Comparison of ENCODE assay signal across 25 mouse cellular contexts in genomic region chr10:120169064-120169463, GRCm38 (mm10). TPM values are rescaled to one million over a fixed set of nuclear protein-coding genes. Genes with fewer than 3 reads are reported as not detected.
A peak's percentile ranks its signal among the peaks of the same experiment; 100 is the strongest.
DNase-seq lines count a peak whose midpoint lies in the region; ATAC-seq and TF ChIP-seq lines count a peak whose summit lies in the region.
"Had no signal": no experiment of that assay in that cellular context is flagged by ENCODE, and none has a peak within 500 bp of the region (broad histone marks: within the 10 kb centered on the region; RNA-seq: fewer than 3 reads in every experiment).

No protein-coding gene starts in this region.

- no peak for TF ChIP-seq POLR2A in kidney, adult 2 months (IDR thresholded peaks at IDR 0.05; ENCODE audit: low read depth, low read length)

- H3K27me3 ChIP-seq in lung, embryonic 14.5 days (ENCODE audit: insufficient read depth, low read length), result no peaks in the 10 kb centered on the region
- no peaks in the 10 kb centered on the region for H3K27me3 ChIP-seq in liver, embryonic 11.5 days (replicated peaks; ENCODE audit: control insufficient read depth, insufficient read depth, low read length)
- no peaks in the 10 kb centered on the region for H3K27me3 ChIP-seq in kidney, adult 2 months (replicated peaks; ENCODE audit: control insufficient read depth, insufficient read depth, low read length)
- H3K27me3 ChIP-seq: CH12.LX; embryonic facial prominence, embryonic 12.5 days; forebrain, embryonic 12.5 days; hindbrain, embryonic 15.5 days; limb, embryonic 13.5 days; lung, embryonic 15.5 days; stomach, embryonic 15.5 days had no signal

- DNase-seq in lung, embryonic 14.5 days, result no peak
- no peak for DNase-seq in lung, postnatal 10 days
- DNase-seq in ES-E14 (ENCODE audit: low read depth, low spot score), result no peak
- no peak for DNase-seq in liver, embryonic 11.5 days (ENCODE audit: low spot score)
- no peak for DNase-seq in gastrocnemius, postnatal 14 days
- DNase-seq in kidney, adult 2 months, result no peak
- DNase-seq in testis, postnatal 14 days (ENCODE audit: low spot score), result no peak
- DNase-seq: adrenal gland, adult 8-10 months; cerebellum, adult 18-20 months; cerebellum, postnatal 14 days; kidney, adult 9 months; kidney, postnatal 25 days; layer of hippocampus, postnatal 36 days; midbrain, embryonic 14.5 days; spleen, adult 18-20 months had no signal

- H3K27ac ChIP-seq in lung, embryonic 14.5 days (ENCODE audit: low read depth), result peak overlapping the region; percentile 58
- H3K27ac ChIP-seq in ES-E14 (ENCODE audit: insufficient read depth, low read depth, low read length, poor library complexity, severe bottlenecking), result peak overlapping the region; percentile 92; the same call in 1 of the 2 replicates
- no peak overlapping the region for H3K27ac ChIP-seq in liver, embryonic 11.5 days (ENCODE audit: low read depth, low read length)
- no peak overlapping the region for H3K27ac ChIP-seq in kidney, adult 2 months (ENCODE audit: insufficient read depth, low read depth, low read length)
- H3K27ac ChIP-seq: embryonic facial prominence, embryonic 12.5 days; forebrain, embryonic 12.5 days; hindbrain, embryonic 15.5 days; limb, embryonic 13.5 days; lung, embryonic 15.5 days; stomach, embryonic 15.5 days had no signal

- no peaks in the 10 kb centered on the region for H3K36me3 ChIP-seq in lung, embryonic 14.5 days (ENCODE audit: insufficient read depth)
- peaks cover 4% of the 10 kb centered on the region; the same call in 1 of the 2 replicates for H3K36me3 ChIP-seq in ES-E14 (ENCODE audit: control insufficient read depth, insufficient read depth, low read length, poor library complexity, severe bottlenecking)
- H3K36me3 ChIP-seq in liver, embryonic 11.5 days (ENCODE audit: control insufficient read depth, insufficient read depth, low read length), result no peaks in the 10 kb centered on the region
- no peaks in the 10 kb centered on the region for H3K36me3 ChIP-seq in kidney, adult 2 months (ENCODE audit: control insufficient read depth, insufficient read depth, low read length)
- H3K36me3 ChIP-seq: embryonic facial prominence, embryonic 12.5 days; forebrain, embryonic 12.5 days; hindbrain, embryonic 15.5 days; limb, embryonic 13.5 days; lung, embryonic 15.5 days; stomach, embryonic 15.5 days had no signal

- H3K9ac ChIP-seq in lung, embryonic 14.5 days, result peak overlapping the region; percentile 26; the same call in 1 of the 2 replicates
- H3K9ac ChIP-seq in ES-E14 (ENCODE audit: insufficient read depth, low read depth, low read length, poor library complexity, severe bottlenecking), result peak overlapping the region; percentile 30; the same call in 1 of the 2 replicates
- no peak overlapping the region for H3K9ac ChIP-seq in liver, embryonic 11.5 days (ENCODE audit: low read depth, low read length)
- H3K9ac ChIP-seq: embryonic facial prominence, embryonic 12.5 days; forebrain, embryonic 12.5 days; hindbrain, embryonic 15.5 days; limb, embryonic 13.5 days; lung, embryonic 15.5 days; stomach, embryonic 15.5 days had no signal

- intact Hi-C loops in gastrocnemius, postnatal 14 days (cut with DNase I; ENCODE audit: low total_unique reads), result no loop called here

- ATAC-seq in lung, embryonic 14.5 days (ENCODE audit: insufficient read depth), result no peak
- peak; percentile 34; the same call in 1 of the 2 replicates for ATAC-seq in liver, embryonic 11.5 days (replicated peaks; ENCODE audit: low FRiP score)
- ATAC-seq in megakaryocyte progenitor cell, adult 5-6 weeks (replicated peaks; ENCODE audit: poor library complexity), result 0 out of 2 replicates have a peak, but pooled peaks have one; percentile 25
- ATAC-seq: Patski had no signal

- in situ Hi-C loops in ES-E14 (cut with MboI; ENCODE audit: low sequenced_read_pairs in 2 of 2, unreplicated experiment in 2 of 2), result no loop called here

- WGBS in lung, embryonic 14.5 days, result 39% methylated on average over 10 of the region's 10 CpGs
- WGBS in liver, embryonic 11.5 days, result 31% methylated on average over 10 of the region's 10 CpGs
- 42% methylated on average over 10 of the region's 10 CpGs for WGBS in kidney, adult 2 months

- no peaks in the 10 kb centered on the region for H3K9me3 ChIP-seq in lung, embryonic 14.5 days (ENCODE audit: low read depth, low read length)
- H3K9me3 ChIP-seq in ES-E14 (ENCODE audit: control insufficient read depth, insufficient read depth, low read depth, low read length), result 0 out of 2 replicates have a peak, but pooled peaks cover 2% of the 10 kb centered on the region
- no peaks in the 10 kb centered on the region for H3K9me3 ChIP-seq in liver, embryonic 11.5 days (ENCODE audit: control insufficient read depth, low read length)
- H3K9me3 ChIP-seq: embryonic facial prominence, embryonic 12.5 days; forebrain, embryonic 12.5 days; hindbrain, embryonic 15.5 days; limb, embryonic 13.5 days; lung, embryonic 15.5 days; stomach, embryonic 15.5 days had no signal

- 0 out of 2 replicates have a peak overlapping the region, but pooled peaks have one; percentile 3 for H3K4me2 ChIP-seq in lung, embryonic 14.5 days
- peak overlapping the region; percentile 47 for H3K4me2 ChIP-seq in liver, embryonic 11.5 days
- H3K4me2 ChIP-seq: embryonic facial prominence, embryonic 12.5 days; forebrain, embryonic 12.5 days; hindbrain, embryonic 15.5 days; limb, embryonic 13.5 days; lung, embryonic 15.5 days; stomach, embryonic 15.5 days had no signal

- no peak for TF ChIP-seq CTCF in lung, embryonic 14.5 days (IDR thresholded peaks at IDR 0.05; ENCODE audit: low read depth)
- no peak for TF ChIP-seq CTCF in kidney, adult 2 months (conservative IDR thresholded peaks at IDR 0.05; ENCODE audit: insufficient read depth, insufficient read length, low read depth, low read length)

- no peak overlapping the region for H3K4me3 ChIP-seq in lung, embryonic 14.5 days (ENCODE audit: low read depth, low read length)
- peak overlapping the region; percentile 12 to 51; a peak in 3 of 4 replicates for H3K4me3 ChIP-seq in ES-E14 (ENCODE audit: insufficient read depth in 1 of 2, low read depth in 1 of 2, low read length in 2 of 2, poor library complexity in 1 of 2, severe bottlenecking in 1 of 2)
- H3K4me3 ChIP-seq in liver, embryonic 11.5 days (ENCODE audit: low read depth, low read length), result no peak overlapping the region
- no peak overlapping the region for H3K4me3 ChIP-seq in kidney, adult 2 months (ENCODE audit: insufficient read depth, low read depth, low read length)
- H3K4me3 ChIP-seq: embryonic facial prominence, embryonic 12.5 days; erythroblast, embryonic 14.5 days; forebrain, embryonic 12.5 days; hindbrain, embryonic 15.5 days; limb, embryonic 13.5 days; lung, embryonic 15.5 days; stomach, embryonic 15.5 days had no signal

- no peaks in the 10 kb centered on the region for H3K4me1 ChIP-seq in lung, embryonic 14.5 days (ENCODE audit: insufficient read depth)
- H3K4me1 ChIP-seq in ES-E14 (ENCODE audit: control insufficient read depth in 2 of 2, insufficient read depth in 2 of 2, low read length in 2 of 2, poor library complexity in 1 of 2), result peaks cover 6 to 12% of the 10 kb centered on the region in 2 experiments; a peak in 3 of 4 replicates
- H3K4me1 ChIP-seq in liver, embryonic 11.5 days (replicated peaks; ENCODE audit: control insufficient read depth, insufficient read depth, low read length), result peaks cover 10% of the 10 kb centered on the region
- no peaks in the 10 kb centered on the region for H3K4me1 ChIP-seq in kidney, adult 2 months (ENCODE audit: control insufficient read depth, insufficient read depth, low read length)
- H3K4me1 ChIP-seq: embryonic facial prominence, embryonic 12.5 days; hindbrain, embryonic 15.5 days; stomach, embryonic 15.5 days had no signal

TF ChIP-seq in ES-E14, 5 proteins besides CTCF, POLR2A, EP300 and RAD21:
- TF ChIP-seq ZNF384 (IDR thresholded peaks at IDR 0.05; ENCODE audit: low read depth, low read length) (no peak), CHD2 (IDR thresholded peaks at IDR 0.05; ENCODE audit: low read depth, low read length) (no peak), ZC3H11A (IDR thresholded peaks at IDR 0.05; ENCODE audit: borderline replicate concordance, low read depth, low read length) (no peak), HCFC1 (IDR thresholded peaks at IDR 0.05; ENCODE audit: borderline replicate concordance, insufficient read depth, low read length) (no peak), MAFK (IDR thresholded peaks at IDR 0.05; ENCODE audit: insufficient read depth, low read depth, low read length) (no peak)

RNA-seq across cellular contexts. Expression of gene Tmbim4, which starts 32.3 kb away (rescaled TPM):
- 87.1 and 89.0 TPM in 2 replicates for polyA plus RNA-seq in lung, embryonic 14.5 days (2014; fragmentation: Nextera tagmentation; extraction: Ambion mirVana)
- total RNA-seq in ES-E14 (2012; rRNA removed), result 116 and 125 TPM in 2 replicates
- 111 and 114 TPM in 2 replicates for polyA plus RNA-seq in liver, embryonic 11.5 days (2014; fragmentation: Nextera tagmentation; extraction: Ambion mirVana)
- total RNA-seq in megakaryocyte progenitor cell, adult 5-6 weeks (2015), result 117 and 123 TPM in 2 replicates
- 114 and 124 TPM in 2 replicates for total RNA-seq in megakaryocyte progenitor cell, adult 5-6 weeks (2017)
- total RNA-seq in gastrocnemius, postnatal 14 days (2021), result 10 to 100 TPM; 62.4 to 62.7 TPM
- polyA plus RNA-seq in kidney, adult 2 months (2012; rRNA removed), result 1,062 and 1,273 TPM in 2 replicates

RNA-seq across cellular contexts. Expression of gene Irak3, which starts 32.9 kb away (rescaled TPM):
- polyA plus RNA-seq in lung, embryonic 14.5 days (2014; fragmentation: Nextera tagmentation; extraction: Ambion mirVana), result 0.70 and 1.2 TPM in 2 replicates
- 15.1 and 19.8 TPM in 2 replicates for total RNA-seq in ES-E14 (2012; rRNA removed)
- polyA plus RNA-seq in liver, embryonic 11.5 days (2014; fragmentation: Nextera tagmentation; extraction: Ambion mirVana), result 0.57 and 0.67 TPM in 2 replicates
- 57.7 and 65.9 TPM in 2 replicates for total RNA-seq in megakaryocyte progenitor cell, adult 5-6 weeks (2015)
- total RNA-seq in megakaryocyte progenitor cell, adult 5-6 weeks (2017), result 19.6 and 26.1 TPM in 2 replicates
- total RNA-seq in gastrocnemius, postnatal 14 days (2021), result 1 to 10 TPM; 2.4 to 2.9 TPM
- 1.5 and 2.1 TPM in 2 replicates for polyA plus RNA-seq in kidney, adult 2 months (2012; rRNA removed)
- polyA plus RNA-seq: erythroblast, embryonic 14.5 days had no signal

RNA-seq across cellular contexts. Expression of gene Helb, which starts 56.3 kb away (rescaled TPM):
- 4.7 and 5.4 TPM in 2 replicates for polyA plus RNA-seq in lung, embryonic 14.5 days (2014; fragmentation: Nextera tagmentation; extraction: Ambion mirVana)
- 26.6 and 38.3 TPM in 2 replicates for total RNA-seq in ES-E14 (2012; rRNA removed)
- 12.1 and 12.5 TPM in 2 replicates for polyA plus RNA-seq in liver, embryonic 11.5 days (2014; fragmentation: Nextera tagmentation; extraction: Ambion mirVana)
- 15.1 and 18.4 TPM in 2 replicates for total RNA-seq in megakaryocyte progenitor cell, adult 5-6 weeks (2015)
- total RNA-seq in megakaryocyte progenitor cell, adult 5-6 weeks (2017), result 29.2 and 34.2 TPM in 2 replicates
- 1 to 10 TPM; 7.2 to 8.4 TPM for total RNA-seq in gastrocnemius, postnatal 14 days (2021)
- polyA plus RNA-seq in kidney, adult 2 months (2012; rRNA removed), result 6.9 and 7.4 TPM in 2 replicates

RNA-seq across cellular contexts. Expression of gene Llph, which starts 57.8 kb away (rescaled TPM):
- 56.4 and 58.1 TPM in 2 replicates for polyA plus RNA-seq in lung, embryonic 14.5 days (2014; fragmentation: Nextera tagmentation; extraction: Ambion mirVana)
- total RNA-seq in ES-E14 (2012; rRNA removed), result 53.6 and 71.9 TPM in 2 replicates
- polyA plus RNA-seq in liver, embryonic 11.5 days (2014; fragmentation: Nextera tagmentation; extraction: Ambion mirVana), result 86.5 and 92.3 TPM in 2 replicates
- 74.3 and 76.6 TPM in 2 replicates for total RNA-seq in megakaryocyte progenitor cell, adult 5-6 weeks (2015)
- total RNA-seq in megakaryocyte progenitor cell, adult 5-6 weeks (2017), result 89.6 and 96.1 TPM in 2 replicates
- 10 to 100 TPM; 12.2 to 15.1 TPM for total RNA-seq in gastrocnemius, postnatal 14 days (2021)
- polyA plus RNA-seq in kidney, adult 2 months (2012; rRNA removed), result 5.9 and 9.5 TPM in 2 replicates

Comparison
In these comparisons a context has a peak if more than half of its experiments do, and no peak if none do; other contexts are left out.
1. H3K27ac ChIP-seq: peak in lung, embryonic 14.5 days (single experiment) and ES-E14 (single experiment); none in liver, embryonic 11.5 days (single experiment) and kidney, adult 2 months (single experiment).
2. H3K4me3 ChIP-seq: peak in ES-E14 (2 of 2); none in lung, embryonic 14.5 days (single experiment), liver, embryonic 11.5 days (single experiment) and kidney, adult 2 months (single experiment).